Mouse (Mus musculus) hindbrain, embryonic 13.5 days (tissue): ENCODE results near the gene Prcd. TPM values are rescaled to one million over a fixed set of nuclear protein-coding genes. Genes with fewer than 3 reads are reported as not detected.

Experiments
- ATAC-seq: fragments of 200-750 bp; cut with Nextera tagmentation; 2 replicates; pipeline ENCODE4 v1.8.0; 2017; ENCODE audit warnings: moderate TSS enrichment; ENCODE audit not compliant: low FRiP score
- H3K27ac ChIP-seq: fragments of 300-500 bp; sonication (generic); 2 replicates; pipeline ENCODE4 v1.5.1; 2015; ENCODE audit warnings: inconsistent platforms, mild to moderate bottlenecking, moderate library complexity
- H3K27me3 ChIP-seq: fragments of 300-500 bp; sonication (generic); 2 replicates; pipeline ENCODE4 v1.6.1; 2015; ENCODE audit warnings: mild to moderate bottlenecking, inconsistent platforms
- H3K36me3 ChIP-seq: fragments of 300-500 bp; sonication (generic); 2 replicates; pipeline ENCODE4 v1.6.1; 2015; ENCODE audit warnings: mild to moderate bottlenecking, inconsistent platforms
- H3K4me1 ChIP-seq: fragments of 300-500 bp; sonication (generic); replicated peaks from 2 replicates; pipeline ENCODE4 v1.6.1; 2015; ENCODE audit warnings: inconsistent platforms
- H3K4me2 ChIP-seq: fragments of 300-500 bp; sonication (generic); 2 replicates; pipeline ENCODE4 v1.6.1; 2015; ENCODE audit warnings: inconsistent platforms, mild to moderate bottlenecking, moderate library complexity
- H3K4me3 ChIP-seq: fragments of 300-500 bp; sonication (generic); 2 replicates; pipeline ENCODE4 v1.5.1; 2015; ENCODE audit warnings: mild to moderate bottlenecking, inconsistent platforms
- H3K9ac ChIP-seq: fragments of 300-500 bp; sonication (generic); 2 replicates; pipeline ENCODE4 v1.6.1; 2015; ENCODE audit warnings: mild to moderate bottlenecking, inconsistent platforms
- H3K9me3 ChIP-seq: fragments of 300-500 bp; sonication (generic); 2 replicates; pipeline ENCODE4 v1.6.1; 2016; ENCODE audit warnings: inconsistent platforms
- WGBS: fragments of 180-500 bp; shearing (Covaris S2); methylation state at CpG from one replicate; pipeline ENCODE4 v1.1.7; 2015; 5-methylcytosine and 5-hydroxymethylcytosine counted together
- polyA plus RNA-seq: library from polyadenylated mRNA; unstranded; fragments of >200 nt; fragmentation: Nextera tagmentation; extraction: Ambion mirVana; gene quantifications from 2 replicates; pipeline ENCODE4 v1.2.1, GENCODE M21; 2015

Prcd gene
- polyA plus RNA-seq, 1 experiment from 2014 or later, result 1.2 TPM

- no peaks in the 10 kb centered on the region for H3K36me3 ChIP-seq
- H3K9ac ChIP-seq, result no peak overlapping the region
- H3K9me3 ChIP-seq, result no peaks in the 10 kb centered on the region
- ATAC-seq, result no peak
- H3K4me1 ChIP-seq, result peaks cover 46% of the 10 kb centered on the region
- H3K27me3 ChIP-seq, result peaks cover 35% of the 10 kb centered on the region
- no peak overlapping the region for H3K4me3 ChIP-seq
- WGBS, result 85% methylated on average over 7 of the region's 7 CpGs
- no peak overlapping the region; the same call in 1 of the 2 replicates for H3K27ac ChIP-seq
- no peak overlapping the region for H3K4me2 ChIP-seq
Observed at GRCm38 (mm10) chr11:116619156-116619555, 34.2 kb upstream of the Prcd start.

GRCm38 (mm10) chr11:116619561-116619960, 33.8 kb upstream of the Prcd start:
- Histone ChIP-seq H3K36me3 (no peaks in the 10 kb centered on the region), H3K4me1 (peaks cover 50% of the 10 kb centered on the region), H3K27me3 (peaks cover 39% of the 10 kb centered on the region), H3K27ac (no peak overlapping the region; the same call in 1 of the 2 replicates), H3K9me3 (no peaks in the 10 kb centered on the region), H3K4me2 (no peak overlapping the region), H3K4me3 (no peak overlapping the region), H3K9ac (no peak overlapping the region)
- no peak for ATAC-seq
- WGBS, result 56% methylated on average over 8 of the region's 8 CpGs

GRCm38 (mm10) chr11:116620073-116620472, 33.3 kb upstream of the Prcd start:
- peaks cover 52% of the 10 kb centered on the region for H3K4me1 ChIP-seq
- no peak overlapping the region for H3K4me3 ChIP-seq
- peaks cover 44% of the 10 kb centered on the region for H3K27me3 ChIP-seq
- no peaks in the 10 kb centered on the region for H3K36me3 ChIP-seq
- no peak for ATAC-seq
- 43% methylated on average over 9 of the region's 9 CpGs for WGBS
- no peak overlapping the region for H3K4me2 ChIP-seq
- peak overlapping the region; percentile 46; the same call in 1 of the 2 replicates for H3K9ac ChIP-seq
- H3K27ac ChIP-seq, result no peak overlapping the region; the same call in 1 of the 2 replicates
- H3K9me3 ChIP-seq, result no peaks in the 10 kb centered on the region

GRCm38 (mm10) chr11:116620559-116621253, 32.6 kb upstream of the Prcd start:
- H3K27ac ChIP-seq, result no peak overlapping the region
- ATAC-seq, result no peak
- peak overlapping the region; percentile 46; the same call in 1 of the 2 replicates for H3K9ac ChIP-seq
- H3K27me3 ChIP-seq, result peaks cover 49% of the 10 kb centered on the region
- peaks cover 49% of the 10 kb centered on the region for H3K4me1 ChIP-seq
- H3K4me3 ChIP-seq, result no peak overlapping the region
- no peaks in the 10 kb centered on the region for H3K9me3 ChIP-seq
- 0 out of 2 replicates have a peak overlapping the region, but pooled peaks have one; percentile 1 for H3K4me2 ChIP-seq
- WGBS, result 84% methylated on average over 10 of the region's 10 CpGs
- H3K36me3 ChIP-seq, result no peaks in the 10 kb centered on the region

- H3K27ac ChIP-seq, result no peak overlapping the region
- no peak for ATAC-seq
- 54% methylated on average over 6 of the region's 6 CpGs for WGBS
Observed at GRCm38 (mm10) chr11:116621258-116621704, 32.1 kb upstream of the Prcd start.

GRCm38 (mm10) chr11:116623281-116624124, 29.8 kb upstream of the Prcd start:
- Histone ChIP-seq H3K27ac (no peak overlapping the region), H3K9ac (peak overlapping the region; percentile 65), H3K36me3 (no peaks in the 10 kb centered on the region), H3K9me3 (no peaks in the 10 kb centered on the region), H3K4me3 (peak overlapping the region; percentile 48), H3K27me3 (peaks cover 46% of the 10 kb centered on the region), H3K4me1 (peaks cover 46% of the 10 kb centered on the region), H3K4me2 (peak overlapping the region; percentile 65)
- WGBS, result 8% methylated on average over 40 of the region's 40 CpGs
- ATAC-seq, result no peak

More at GRCm38 (mm10) chr11:116621258-116621704, 32.1 kb upstream of the Prcd start:
- Histone ChIP-seq H3K36me3 (no peaks in the 10 kb centered on the region), H3K9me3 (no peaks in the 10 kb centered on the region), H3K9ac (0 out of 2 replicates have a peak overlapping the region, but pooled peaks have one; percentile 19), H3K4me3 (no peak overlapping the region), H3K27me3 (peaks cover 49% of the 10 kb centered on the region), H3K4me1 (peaks cover 46% of the 10 kb centered on the region), H3K4me2 (no peak overlapping the region)

- 17% methylated on average over 33 of the region's 42 CpGs for WGBS
- no peak for ATAC-seq
- Histone ChIP-seq H3K9ac (peak overlapping the region; percentile 65), H3K4me3 (peak overlapping the region; percentile 48), H3K9me3 (no peaks in the 10 kb centered on the region), H3K4me2 (peak overlapping the region; percentile 65), H3K27ac (no peak overlapping the region), H3K4me1 (peaks cover 41% of the 10 kb centered on the region), H3K36me3 (no peaks in the 10 kb centered on the region), H3K27me3 (peaks cover 46% of the 10 kb centered on the region)
Observed at GRCm38 (mm10) chr11:116624131-116624832, 29.1 kb upstream of the Prcd start.

- Histone ChIP-seq H3K27ac (no peak overlapping the region), H3K4me3 (no peak overlapping the region), H3K9ac (no peak overlapping the region), H3K4me2 (no peak overlapping the region), H3K27me3 (peaks cover 46% of the 10 kb centered on the region), H3K9me3 (no peaks in the 10 kb centered on the region), H3K4me1 (peaks cover 30% of the 10 kb centered on the region), H3K36me3 (no peaks in the 10 kb centered on the region)
- 77% methylated on average over 17 of the region's 17 CpGs for WGBS
- no peak for ATAC-seq
Observed at GRCm38 (mm10) chr11:116625081-116626000, 28.0 kb upstream of the Prcd start.

- no peak for ATAC-seq
- H3K4me1 ChIP-seq, result peaks cover 21% of the 10 kb centered on the region
- peaks cover 40% of the 10 kb centered on the region for H3K27me3 ChIP-seq
- H3K9me3 ChIP-seq, result no peaks in the 10 kb centered on the region
- no peaks in the 10 kb centered on the region for H3K36me3 ChIP-seq
- no peak within 1 kb of the TSS for H3K27ac ChIP-seq
- WGBS, result 69% methylated on average over 10 of the region's 10 CpGs
- H3K4me2 ChIP-seq, result no peak within 1 kb of the TSS
- no peak within 1 kb of the TSS for H3K9ac ChIP-seq
- H3K4me3 ChIP-seq, result no peak within 1 kb of the TSS
Observed at GRCm38 (mm10) chr11:116626299-116627071, 26.8 kb upstream of the Prcd start, which contains the start of gene Rhbdf2. Gene Rhbdf2, minus strand, starts transcription at chr11:116627019.

- peaks cover 32% of the 10 kb centered on the region for H3K27me3 ChIP-seq
- no peaks in the 10 kb centered on the region for H3K9me3 ChIP-seq
- H3K4me2 ChIP-seq, result no peak overlapping the region
- H3K9ac ChIP-seq, result no peak overlapping the region
- H3K4me3 ChIP-seq, result no peak overlapping the region
- no peak overlapping the region for H3K27ac ChIP-seq
- H3K36me3 ChIP-seq, result no peaks in the 10 kb centered on the region
- ATAC-seq, result no peak
- WGBS, result 38% methylated on average over 10 of the region's 10 CpGs
- H3K4me1 ChIP-seq, result peaks cover 15% of the 10 kb centered on the region
Observed at GRCm38 (mm10) chr11:116627072-116628020, 26.0 kb upstream of the Prcd start.
